Mouse (Mus musculus): Measurements from ENCODE around the gene Grap2. TPM values are rescaled to one million over a fixed set of nuclear protein-coding genes. Genes with fewer than 3 reads are reported as not detected.
A peak's percentile ranks its signal among the peaks of the same experiment; 100 is the strongest.

Grap2 gene
- polyA plus RNA-seq, 1 experiment from 2014 or later, result 0.41 TPM

GRCm38 (mm10) chr15:80683990-80684389 lies 111.6 kb downstream of the Grap2 start:
- H3K27me3 ChIP-seq (replicated peaks), result no peaks in the 10 kb centered on the region
- H3K27ac ChIP-seq, result peak overlapping the region; percentile 27; the same call in 1 of the 2 replicates
- H3K9me3 ChIP-seq, result no peaks in the 10 kb centered on the region
- no peaks in the 10 kb centered on the region for H3K36me3 ChIP-seq (replicated peaks)
- H3K9ac ChIP-seq, result no peak overlapping the region
- no peak overlapping the region for H3K4me2 ChIP-seq
- WGBS, result 46% methylated on average over 3 of the region's 3 CpGs
- ATAC-seq (replicated peaks), result no peak
- peaks cover 45% of the 10 kb centered on the region for H3K4me1 ChIP-seq
- no peak overlapping the region for H3K4me3 ChIP-seq

- WGBS, result 13% methylated on average over 8 of the region's 8 CpGs
- no peaks in the 10 kb centered on the region for H3K27me3 ChIP-seq (replicated peaks)
- H3K27ac ChIP-seq, result peak overlapping the region; percentile 31
- ATAC-seq (replicated peaks), result peak; percentile 56; the same call in 1 of the 2 replicates
- no peaks in the 10 kb centered on the region for H3K9me3 ChIP-seq
- peak overlapping the region; percentile 6; the same call in 1 of the 2 replicates for H3K9ac ChIP-seq
- no peak overlapping the region for H3K4me3 ChIP-seq
- H3K4me1 ChIP-seq, result peaks cover 37% of the 10 kb centered on the region
- no peaks in the 10 kb centered on the region for H3K36me3 ChIP-seq (replicated peaks)
- H3K4me2 ChIP-seq, result no peak overlapping the region; the same call in 1 of the 2 replicates
These were observed 112.6 kb downstream of the Grap2 start for GRCm38 (mm10) chr15:80684786-80685602.

GRCm38 (mm10) chr15:80685603-80685895 lies 113.2 kb downstream of the Grap2 start:
- ATAC-seq (replicated peaks), result peak; percentile 80
- peak overlapping the region; percentile 31; the same call in 1 of the 2 replicates for H3K27ac ChIP-seq
- no peaks in the 10 kb centered on the region for H3K27me3 ChIP-seq (replicated peaks)
- no peaks in the 10 kb centered on the region for H3K9me3 ChIP-seq
- H3K36me3 ChIP-seq (replicated peaks), result no peaks in the 10 kb centered on the region
- H3K4me1 ChIP-seq, result peaks cover 33% of the 10 kb centered on the region
- H3K4me2 ChIP-seq, result no peak overlapping the region
- 15% methylated on average over 7 of the region's 7 CpGs for WGBS
- no peak overlapping the region for H3K4me3 ChIP-seq
- H3K9ac ChIP-seq, result 0 out of 2 replicates have a peak overlapping the region, but pooled peaks have one; percentile 6

DNA sequence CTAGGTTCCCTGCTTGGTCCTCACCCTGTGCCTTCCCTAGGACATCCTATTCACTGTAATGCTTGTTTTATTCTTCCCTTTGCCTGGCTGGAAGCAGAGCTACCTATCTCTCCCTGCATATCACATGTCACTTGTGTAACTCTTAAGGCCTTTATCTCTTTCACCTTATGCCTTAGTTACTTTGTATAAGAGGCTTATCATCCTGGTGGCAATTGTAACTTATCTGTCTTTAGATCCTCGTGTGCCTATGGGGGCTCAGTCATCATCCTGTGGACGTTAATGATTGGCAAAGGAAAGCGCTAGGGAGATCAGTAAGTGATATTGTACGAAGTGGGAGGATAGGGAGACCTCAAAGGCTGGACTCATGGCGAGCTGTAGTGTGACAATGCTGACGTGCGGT lies 116.1 kb downstream of the Grap2 start:
- WGBS, result 69% methylated on average over 7 of the region's 7 CpGs
- no peak overlapping the region for H3K4me3 ChIP-seq
- no peak overlapping the region for H3K27ac ChIP-seq
- no peak overlapping the region for H3K9ac ChIP-seq
- no peaks in the 10 kb centered on the region for H3K27me3 ChIP-seq (replicated peaks)
- peaks cover 37% of the 10 kb centered on the region for H3K4me1 ChIP-seq
- no peaks in the 10 kb centered on the region for H3K36me3 ChIP-seq (replicated peaks)
- no peaks in the 10 kb centered on the region for H3K9me3 ChIP-seq
- H3K4me2 ChIP-seq, result no peak overlapping the region
- no peak for ATAC-seq (replicated peaks)

GRCm38 (mm10) chr15:80693492-80693891 lies 121.1 kb downstream of the Grap2 start:
- peak overlapping the region; percentile 49 for H3K27ac ChIP-seq
- no peaks in the 10 kb centered on the region for H3K27me3 ChIP-seq (replicated peaks)
- no peak overlapping the region for H3K9ac ChIP-seq
- H3K4me1 ChIP-seq, result peaks cover 26% of the 10 kb centered on the region
- no peak overlapping the region for H3K4me3 ChIP-seq
- peak overlapping the region; percentile 41; the same call in 1 of the 2 replicates for H3K4me2 ChIP-seq
- H3K9me3 ChIP-seq, result no peaks in the 10 kb centered on the region
- H3K36me3 ChIP-seq (replicated peaks), result no peaks in the 10 kb centered on the region
- 24% methylated on average over 3 of the region's 3 CpGs for WGBS
- ATAC-seq (replicated peaks), result peak; percentile 41; the same call in 1 of the 2 replicates

DNA sequence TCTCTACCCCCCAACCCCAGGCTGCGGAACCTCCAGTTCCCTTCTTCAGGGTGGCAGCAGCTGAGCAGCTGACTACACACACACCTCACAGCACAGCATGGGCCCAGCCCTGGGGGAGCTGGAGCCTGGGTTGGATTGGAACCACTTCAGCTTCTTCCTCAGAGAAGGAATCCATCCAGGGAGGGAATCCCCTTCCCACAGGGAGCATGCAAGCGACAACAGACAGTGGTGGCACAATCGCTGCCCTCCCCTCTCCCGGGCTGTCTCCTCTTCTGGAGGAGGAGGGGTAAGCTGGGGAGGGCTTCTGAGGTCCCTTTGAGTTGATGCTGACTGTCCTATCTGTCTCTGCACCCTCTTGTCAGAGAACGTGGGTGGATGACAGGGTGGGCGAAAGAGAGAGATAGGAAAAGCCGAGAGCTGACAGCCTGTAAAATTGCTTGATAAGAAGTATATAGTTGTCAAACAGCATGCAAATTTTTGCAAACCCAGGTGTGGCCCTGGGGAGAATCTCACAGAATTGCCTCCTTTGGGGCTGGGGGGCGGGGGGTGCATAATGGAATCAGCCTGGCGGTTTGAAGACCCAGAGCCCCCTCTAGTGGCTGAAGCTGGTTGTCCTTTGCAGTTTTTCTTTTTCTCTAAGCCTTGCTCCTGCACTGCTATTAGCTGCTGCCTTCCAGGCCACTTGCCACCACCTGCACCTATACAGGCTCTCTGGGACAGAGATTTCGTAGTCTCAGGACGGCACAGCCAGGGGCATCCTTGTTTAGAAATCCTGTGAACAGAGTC lies 121.9 kb downstream of the Grap2 start:
- H3K36me3 ChIP-seq (replicated peaks), result no peaks in the 10 kb centered on the region
- peak overlapping the region; percentile 41 for H3K4me2 ChIP-seq
- peak overlapping the region; percentile 11; the same call in 1 of the 2 replicates for H3K4me3 ChIP-seq
- H3K9ac ChIP-seq, result no peak overlapping the region
- H3K4me1 ChIP-seq, result peaks cover 26% of the 10 kb centered on the region
- 15% methylated on average over 11 of the region's 11 CpGs for WGBS
- no peaks in the 10 kb centered on the region; the same call in 1 of the 2 replicates for H3K27me3 ChIP-seq (replicated peaks)
- ATAC-seq (replicated peaks), result peak; percentile 69
- peak overlapping the region; percentile 49 for H3K27ac ChIP-seq
- H3K9me3 ChIP-seq, result no peaks in the 10 kb centered on the region

DNA sequence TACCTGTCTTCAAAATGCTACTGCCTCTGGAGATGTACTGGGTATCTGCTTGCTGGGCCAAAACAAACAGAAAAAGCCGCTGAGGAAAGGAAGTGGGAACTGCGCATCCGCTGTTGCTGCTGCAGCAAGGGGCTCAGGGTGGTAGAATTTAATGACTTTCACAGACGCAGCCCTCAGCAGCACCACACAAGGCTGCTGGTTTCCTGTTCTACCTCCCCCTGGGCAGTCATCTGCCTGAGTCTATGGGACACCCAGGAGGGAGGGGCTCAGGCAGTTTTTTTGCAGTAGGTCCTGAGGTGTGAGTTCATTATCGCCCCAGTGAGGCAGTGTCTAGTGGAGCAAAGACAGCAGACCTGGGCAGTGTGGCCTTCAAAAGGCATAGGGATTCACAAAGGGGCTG lies 125.2 kb downstream of the Grap2 start:
- no peaks in the 10 kb centered on the region for H3K36me3 ChIP-seq (replicated peaks)
- no peak overlapping the region for H3K4me3 ChIP-seq
- H3K27ac ChIP-seq, result no peak overlapping the region
- ATAC-seq (replicated peaks), result no peak
- H3K27me3 ChIP-seq (replicated peaks), result peaks cover 2% of the 10 kb centered on the region; the same call in 1 of the 2 replicates
- H3K4me2 ChIP-seq, result no peak overlapping the region
- WGBS, result 57% methylated on average over 5 of the region's 5 CpGs
- no peaks in the 10 kb centered on the region for H3K9me3 ChIP-seq
- peaks cover 26% of the 10 kb centered on the region for H3K4me1 ChIP-seq
- H3K9ac ChIP-seq, result no peak overlapping the region

GRCm38 (mm10) chr15:80701481-80702257 lies 129.3 kb downstream of the Grap2 start:
- Histone ChIP-seq H3K9me3 (no peaks in the 10 kb centered on the region), H3K27me3 (replicated peaks) (peaks cover 2% of the 10 kb centered on the region; the same call in 1 of the 2 replicates), H3K4me3 (no peak overlapping the region), H3K36me3 (replicated peaks) (no peaks in the 10 kb centered on the region), H3K27ac (no peak overlapping the region), H3K4me2 (no peak overlapping the region), H3K4me1 (peaks cover 14% of the 10 kb centered on the region), H3K9ac (no peak overlapping the region)
- no peak for ATAC-seq (replicated peaks)
- 74% methylated on average over 8 of the region's 8 CpGs for WGBS

Small RNA genes within 50 kb of the gene (microRNA-seq; reads per million reads assigned to microRNA genes)
- not detected for gene Mir6957

Other genes starting within 250 kb of the Grap2 start
- not detected in 2 replicates for gene Enthd1, start 7.4 kb upstream of the Grap2 start, polyA plus RNA-seq (2015; fragmentation: Nextera tagmentation; extraction: Ambion mirVana)
- 0.36 and 0.52 TPM in 2 replicates for gene Fam83f, start 99.3 kb downstream of the Grap2 start, polyA plus RNA-seq (2015; fragmentation: Nextera tagmentation; extraction: Ambion mirVana)
- 39.3 and 47.2 TPM in 2 replicates for gene Tnrc6b, start 138.7 kb downstream of the Grap2 start, polyA plus RNA-seq (2015; fragmentation: Nextera tagmentation; extraction: Ambion mirVana)

Data from midbrain, embryonic 15.5 days (tissue).